Mouse (Mus musculus) heart, adult 2 months (tissue): ENCODE data around the gene Hyal6.

ENCODE experiments used
- CTCF ChIP-seq: fragments of 200-600 bp; IDR thresholded peaks from 2 replicates; pipeline ENCODE4 v1.8.1; 2022; ENCODE audit warnings: antibody characterized with exemption, mild to moderate bottlenecking, moderate library complexity
- EP300 ChIP-seq: fragments of 200-500 bp; IDR thresholded peaks from 2 replicates; pipeline ENCODE4 v1.6.1; 2011; ENCODE audit warnings: low read depth, low read length, control low read depth; ENCODE audit not compliant: insufficient read depth
- POLR2A ChIP-seq: fragments of 200-500 bp; IDR thresholded peaks from 2 replicates; pipeline ENCODE4 v1.6.1; 2011; ENCODE audit warnings: mild to moderate bottlenecking, low read depth, low read length, control low read depth; ENCODE audit not compliant: insufficient read depth

GRCm38 (mm10) chr6:24759281-24759680 lies 26.2 kb downstream of the Hyal6 start:
- TF ChIP-seq POLR2A: no peak
- no peak for TF ChIP-seq EP300
- TF ChIP-seq CTCF: no peak
